Mouse (Mus musculus) lung, postnatal 0 days (tissue): ENCODE measurements around the gene Adamts16. TPM values are rescaled to one million over a fixed set of nuclear protein-coding genes. Genes with fewer than 3 reads are reported as not detected.

Source experiments
- ATAC-seq: fragments of 200-750 bp; cut with Nextera tagmentation; 2 replicates; pipeline ENCODE4 v1.8.0; 2017; ENCODE audit warnings: moderate library complexity
- DNase-seq: peaks from one replicate; pipeline ENCODE4 v3.0.0-alpha.2; 2016; ENCODE audit warnings: low spot score
- H3K27ac ChIP-seq: fragments of 300-500 bp; sonication (generic); 2 replicates; pipeline ENCODE4 v1.5.1; 2014; ENCODE audit warnings: antibody characterized with exemption, mild to moderate bottlenecking, low read length, mixed read lengths
- H3K27me3 ChIP-seq: fragments of 300-500 bp; sonication (generic); replicated peaks from 2 replicates; pipeline ENCODE4 v1.6.1; 2014; ENCODE audit warnings: low read length, mixed read lengths; ENCODE audit not compliant: insufficient read depth
- H3K36me3 ChIP-seq: fragments of 300-500 bp; sonication (generic); 2 replicates; pipeline ENCODE4 v1.6.1; 2014; ENCODE audit warnings: low read length, mixed read lengths; ENCODE audit not compliant: insufficient read depth
- H3K4me1 ChIP-seq: fragments of 300-500 bp; sonication (generic); 2 replicates; pipeline ENCODE4 v1.6.1; 2014; ENCODE audit warnings: antibody characterized with exemption, low read depth, low read length, mixed read lengths; ENCODE audit not compliant: insufficient read depth
- H3K4me2 ChIP-seq: fragments of 300-500 bp; sonication (generic); replicated peaks from 2 replicates; pipeline ENCODE4 v1.6.1; 2014; ENCODE audit warnings: low read depth, mild to moderate bottlenecking, low read length, moderate library complexity, mixed read lengths
- H3K4me3 ChIP-seq: fragments of 300-500 bp; sonication (generic); 2 replicates; pipeline ENCODE4 v1.5.1; 2014; ENCODE audit warnings: low read depth, low read length
- H3K9ac ChIP-seq: fragments of 300-500 bp; sonication (generic); replicated peaks from 2 replicates; pipeline ENCODE4 v1.6.1; 2014; ENCODE audit warnings: low read depth, mild to moderate bottlenecking
- H3K9me3 ChIP-seq: fragments of 300-500 bp; sonication (generic); 2 replicates; pipeline ENCODE4 v1.6.1; 2016; ENCODE audit warnings: low read length, mixed read lengths
- CTCF ChIP-seq: IDR thresholded peaks from 2 replicates; pipeline ENCODE4 v1.5.1; 2016; ENCODE audit warnings: antibody characterized with exemption, mild to moderate bottlenecking
- EP300 ChIP-seq: IDR thresholded peaks from 2 replicates; pipeline ENCODE4 v1.6.1; 2016; ENCODE audit warnings: antibody characterized with exemption, mild to moderate bottlenecking, control low read depth
- WGBS: fragments of 180-500 bp; shearing (Covaris S2); extraction: QIAGEN DNeasy Blood & Tissue Kit; methylation state at CpG from one replicate; pipeline ENCODE4 v1.1.7; 2014; 5-methylcytosine and 5-hydroxymethylcytosine counted together
- polyA plus RNA-seq: library from polyadenylated mRNA; unstranded; fragments of >200 nt; fragmentation: Nextera tagmentation; extraction: Ambion mirVana; gene quantifications from 2 replicates; pipeline ENCODE4 v1.2.1, GENCODE M21; 2015

Adamts16 gene
- polyA plus RNA-seq, 1 experiment from 2014 or later, result not detected

- Histone ChIP-seq H3K9ac (no peak overlapping the region), H3K27me3 (no peaks in the 10 kb centered on the region), H3K4me1 (no peaks in the 10 kb centered on the region), H3K4me2 (no peak overlapping the region), H3K9me3 (no peaks in the 10 kb centered on the region), H3K36me3 (no peaks in the 10 kb centered on the region), H3K4me3 (no peak overlapping the region), H3K27ac (no peak overlapping the region)
- DNase-seq (no peak), ATAC-seq (no peak)
- TF ChIP-seq CTCF (no peak), EP300 (no peak)
- WGBS, result 96% methylated on average over 9 of the region's 9 CpGs
These were observed 102.8 kb downstream of the Adamts16 start for GRCm38 (mm10) chr13:70738781-70739180.

GRCm38 (mm10) chr13:70736409-70736808 is 105.2 kb downstream of the Adamts16 start:
- H3K9me3 ChIP-seq, result no peaks in the 10 kb centered on the region
- no peak overlapping the region for H3K4me2 ChIP-seq
- no peak overlapping the region for H3K4me3 ChIP-seq
- no peaks in the 10 kb centered on the region for H3K36me3 ChIP-seq
- no peaks in the 10 kb centered on the region for H3K27me3 ChIP-seq
- ATAC-seq, result peak; percentile 58
- WGBS, result 36% methylated on average over 4 of the region's 4 CpGs
- H3K27ac ChIP-seq, result no peak overlapping the region
- no peak overlapping the region for H3K9ac ChIP-seq
- TF ChIP-seq EP300, result no peak
- TF ChIP-seq CTCF, result no peak
- DNase-seq, result peak; percentile 55
- no peaks in the 10 kb centered on the region for H3K4me1 ChIP-seq

- Histone ChIP-seq H3K4me3 (no peak overlapping the region), H3K4me2 (no peak overlapping the region), H3K27me3 (no peaks in the 10 kb centered on the region), H3K36me3 (no peaks in the 10 kb centered on the region), H3K4me1 (no peaks in the 10 kb centered on the region), H3K9ac (no peak overlapping the region), H3K9me3 (no peaks in the 10 kb centered on the region), H3K27ac (no peak overlapping the region)
- WGBS, result 88% methylated on average over 5 of the region's 5 CpGs
- TF ChIP-seq CTCF (no peak), EP300 (no peak)
- DNase-seq (no peak), ATAC-seq (no peak)
These were observed 107.0 kb downstream of the Adamts16 start for GRCm38 (mm10) chr13:70734640-70735039.

GRCm38 (mm10) chr13:70733911-70734310 is 107.7 kb downstream of the Adamts16 start:
- H3K9me3 ChIP-seq, result no peaks in the 10 kb centered on the region
- H3K27me3 ChIP-seq, result no peaks in the 10 kb centered on the region
- WGBS, result 69% methylated on average over 1 of the region's 1 CpGs
- no peak overlapping the region for H3K4me2 ChIP-seq
- ATAC-seq (no peak), DNase-seq (no peak)
- TF ChIP-seq EP300 (no peak), CTCF (no peak)
- H3K36me3 ChIP-seq, result no peaks in the 10 kb centered on the region
- no peaks in the 10 kb centered on the region for H3K4me1 ChIP-seq
- no peak overlapping the region for H3K4me3 ChIP-seq
- no peak overlapping the region for H3K9ac ChIP-seq
- no peak overlapping the region for H3K27ac ChIP-seq

GRCm38 (mm10) chr13:70733206-70733605 is 108.4 kb downstream of the Adamts16 start:
- DNase-seq, result no peak
- Histone ChIP-seq H3K4me3 (no peak overlapping the region), H3K4me1 (no peaks in the 10 kb centered on the region), H3K27me3 (no peaks in the 10 kb centered on the region), H3K4me2 (no peak overlapping the region), H3K9ac (no peak overlapping the region), H3K9me3 (no peaks in the 10 kb centered on the region), H3K36me3 (no peaks in the 10 kb centered on the region), H3K27ac (no peak overlapping the region)
- 10% methylated on average over 2 of the region's 2 CpGs for WGBS
- no peak for ATAC-seq
- TF ChIP-seq CTCF, result no peak
- no peak for TF ChIP-seq EP300

- WGBS, result 52% methylated on average over 5 of the region's 5 CpGs
- DNase-seq, result no peak
These were observed 108.8 kb downstream of the Adamts16 start for GRCm38 (mm10) chr13:70732781-70733180.

GRCm38 (mm10) chr13:70731349-70731748 is 110.3 kb downstream of the Adamts16 start:
- Histone ChIP-seq H3K4me2 (no peak overlapping the region), H3K9me3 (no peaks in the 10 kb centered on the region), H3K36me3 (no peaks in the 10 kb centered on the region), H3K4me1 (no peaks in the 10 kb centered on the region), H3K27me3 (no peaks in the 10 kb centered on the region), H3K9ac (no peak overlapping the region), H3K27ac (no peak overlapping the region), H3K4me3 (no peak overlapping the region)
- DNase-seq, result peak; percentile 39
- ATAC-seq, result peak; percentile 61
- 58% methylated on average over 5 of the region's 5 CpGs for WGBS
- TF ChIP-seq CTCF (no peak), EP300 (peak; percentile 63; the same call in 1 of the 2 replicates)

More at GRCm38 (mm10) chr13:70732781-70733180, 108.8 kb downstream of the Adamts16 start:
- no peak overlapping the region for H3K4me2 ChIP-seq
- no peak overlapping the region for H3K27ac ChIP-seq
- ATAC-seq, result no peak
- no peaks in the 10 kb centered on the region for H3K36me3 ChIP-seq
- H3K4me1 ChIP-seq, result no peaks in the 10 kb centered on the region
- H3K27me3 ChIP-seq, result no peaks in the 10 kb centered on the region
- no peaks in the 10 kb centered on the region for H3K9me3 ChIP-seq
- TF ChIP-seq CTCF (no peak), EP300 (no peak)
- H3K9ac ChIP-seq, result no peak overlapping the region
- no peak overlapping the region for H3K4me3 ChIP-seq
